Mouse (Mus musculus) frontal cortex, postnatal 10 days (tissue): ENCODE data around the gene Lrrc36.

ENCODE experiments used
- DNase-seq, 2 experiments: peaks; one replicate each; pipeline ENCODE4 v3.0.0; 2022; ENCODE audit warnings: low spot score in 2 of 2, mixed read lengths in 1 of 2

Gene Lrrc36

DNA sequence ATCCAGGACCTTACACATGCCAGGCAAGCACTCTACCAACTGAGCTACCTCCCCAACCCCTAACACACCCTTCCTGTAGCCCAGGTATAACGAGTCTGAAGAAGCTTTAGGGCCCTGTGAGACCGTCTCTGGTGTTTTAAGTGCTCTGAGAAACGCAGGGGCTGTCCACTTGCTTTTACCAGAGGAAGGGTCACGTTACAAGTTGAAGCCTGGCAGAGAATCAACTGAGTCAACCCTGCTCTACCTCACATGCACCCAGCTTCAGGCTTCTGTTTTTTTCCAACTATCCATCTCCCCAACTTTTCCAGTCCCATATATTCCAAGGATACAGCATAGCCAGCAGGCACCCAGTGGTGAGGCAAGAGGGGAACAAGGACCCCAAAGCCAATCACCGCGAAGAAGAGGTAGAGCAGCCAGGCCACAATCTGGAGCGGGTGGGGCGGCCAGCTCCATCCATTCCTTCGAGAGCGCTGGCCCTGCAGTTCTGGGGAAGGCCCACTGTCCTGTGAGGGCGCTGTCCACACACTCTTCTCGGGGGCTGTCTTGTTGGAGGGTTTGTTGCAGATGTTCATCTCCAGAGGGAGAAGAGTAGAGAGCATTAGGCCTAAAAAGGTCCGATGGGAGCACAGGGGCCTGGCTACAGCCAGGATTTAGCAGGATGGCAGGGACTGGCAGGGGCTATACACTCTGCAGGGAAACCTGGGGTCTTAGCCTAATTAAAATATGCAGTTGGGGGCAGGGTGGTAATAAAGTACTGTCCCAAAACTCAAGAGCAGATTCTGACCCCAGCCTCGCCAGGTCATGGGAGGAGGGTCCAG lies 70.0 kb downstream of the Lrrc36 start:
- no peak for DNase-seq

GRCm38 (mm10) chr8:105484030-105484368 lies 70.6 kb downstream of the Lrrc36 start:
- no peak for DNase-seq

DNA sequence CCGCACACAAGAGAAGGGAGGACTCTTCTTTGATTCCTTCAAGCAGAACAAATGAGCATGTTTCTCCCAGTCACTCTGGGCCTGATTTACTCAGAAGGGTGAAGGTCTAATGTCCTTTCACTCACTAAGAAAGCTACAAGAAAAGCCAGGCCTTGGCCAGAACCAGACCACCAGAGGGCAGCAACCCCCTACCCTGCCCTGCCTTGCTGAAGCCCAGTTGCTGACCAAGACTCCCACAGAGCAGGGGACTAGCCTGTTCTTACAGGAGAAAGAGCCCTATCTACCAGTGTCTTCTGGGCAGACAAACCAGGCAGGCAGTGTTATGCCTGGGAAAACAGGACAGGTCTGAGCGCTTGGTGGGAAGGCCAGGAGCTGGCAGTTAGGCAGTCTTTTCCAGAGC lies 71.0 kb downstream of the Lrrc36 start:
- DNase-seq = no peak

GRCm38 (mm10) chr8:105488082-105488481 lies 74.7 kb downstream of the Lrrc36 start:
- no peak for DNase-seq

DNA sequence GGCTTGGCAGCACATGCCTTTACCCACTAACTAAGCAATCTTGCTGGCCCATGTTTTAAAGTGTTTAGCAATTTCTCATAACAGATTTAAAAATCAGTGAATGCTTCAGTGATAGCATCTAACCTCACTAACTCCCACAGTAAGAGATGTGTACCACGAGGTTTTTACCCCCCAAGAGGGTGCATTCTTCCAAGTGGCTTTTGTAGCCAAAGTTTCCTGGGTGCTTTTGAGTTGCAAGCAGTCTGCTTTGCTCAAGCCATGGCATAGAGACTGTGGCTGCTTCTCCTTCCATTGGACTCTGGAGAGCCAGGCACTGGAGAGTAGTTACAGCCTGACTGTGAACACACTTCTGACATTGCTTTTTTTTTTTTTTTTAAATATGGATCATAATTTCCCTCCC lies 75.9 kb downstream of the Lrrc36 start:
- no peak for DNase-seq

- DNase-seq = no peak
These were observed 80.1 kb downstream of the Lrrc36 start for GRCm38 (mm10) chr8:105493495-105493894.

GRCm38 (mm10) chr8:105494566-105494965 lies 81.2 kb downstream of the Lrrc36 start:
- DNase-seq = no peak

DNA sequence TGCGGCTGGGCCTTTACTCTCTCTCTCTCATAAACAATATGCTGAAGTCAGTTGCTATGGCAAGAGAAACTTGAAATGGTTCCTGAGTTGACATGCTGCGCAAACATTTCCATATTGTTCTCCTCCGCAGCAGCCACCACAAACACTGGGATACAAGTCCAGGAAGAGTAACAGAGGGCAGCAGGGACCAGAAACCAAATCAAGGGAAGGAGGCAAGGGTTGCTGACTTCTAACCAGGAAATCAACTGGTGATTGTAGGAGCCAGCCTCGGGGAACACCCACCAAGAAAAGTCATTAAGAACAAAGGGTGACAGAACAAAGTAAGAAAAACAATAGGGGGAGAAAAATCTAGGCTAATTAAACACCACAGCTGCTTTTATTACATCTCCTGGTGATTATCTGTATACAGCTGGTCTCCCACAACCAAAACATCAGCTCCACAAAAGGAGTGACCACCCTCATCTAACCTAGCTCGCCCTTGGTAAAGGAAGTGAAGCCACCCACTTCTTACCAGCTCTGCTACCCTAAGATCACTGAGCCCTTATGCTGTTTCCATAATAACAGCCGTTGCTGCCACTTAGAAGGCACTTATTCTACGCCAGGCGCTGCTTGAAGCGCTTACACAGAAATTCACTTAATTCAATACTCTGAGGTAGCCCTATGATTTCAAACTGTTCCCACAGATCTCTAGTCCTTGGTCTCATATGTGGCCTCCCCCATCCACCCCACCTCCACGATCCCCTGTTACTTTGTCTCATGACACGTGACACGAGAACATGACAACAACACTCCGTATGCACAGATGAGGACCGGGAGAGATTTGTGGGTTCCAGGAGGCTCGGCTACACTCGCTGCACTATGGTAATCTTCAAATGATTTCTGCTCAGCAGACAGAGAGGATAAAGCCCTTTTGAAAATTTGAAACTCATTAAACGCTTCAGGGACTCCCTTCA lies 82.3 kb downstream of the Lrrc36 start:
- no peak for DNase-seq

DNA sequence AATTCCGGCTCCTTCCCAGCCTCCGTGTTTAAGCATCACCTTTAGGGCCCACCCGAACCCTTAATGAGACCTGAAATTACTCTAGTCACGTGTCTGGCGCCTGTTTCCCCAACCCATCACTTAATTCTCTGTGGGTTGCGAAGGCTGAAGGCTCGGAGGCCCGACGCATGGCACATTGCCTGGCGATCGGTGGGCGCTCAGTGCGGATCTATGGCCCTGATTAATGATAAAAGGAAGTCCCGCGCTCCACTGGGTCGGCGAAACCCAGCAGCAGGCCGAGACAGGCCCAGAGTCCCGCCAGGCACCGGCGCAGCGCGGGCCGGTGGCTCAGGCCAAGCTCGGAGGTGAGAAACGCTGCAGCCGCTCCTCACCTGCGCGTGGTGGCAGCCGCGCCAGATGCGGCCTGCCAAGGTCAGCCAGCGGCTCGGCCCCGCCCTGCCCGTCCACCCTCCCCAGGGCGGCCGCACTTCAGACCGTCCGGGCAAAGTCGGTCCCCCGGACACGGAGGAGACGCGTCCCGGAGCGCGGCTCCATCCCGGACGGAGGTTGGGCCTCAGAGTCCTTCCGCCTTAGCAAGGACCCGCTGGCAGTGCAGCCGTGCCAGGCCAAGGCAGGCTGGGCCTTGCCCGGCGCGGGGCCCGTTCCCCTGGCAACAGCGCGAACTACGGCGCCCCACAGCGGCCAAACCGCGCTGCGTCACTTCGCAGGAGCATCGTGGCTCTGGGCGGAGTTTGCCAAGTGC lies 83.2 kb downstream of the Lrrc36 start, which contains the start of gene Zdhhc1:
Gene Zdhhc1 (minus strand): TSS at position 464 of the 742 bp plus-strand sequence.
- peak; percentile 72 to 85 for DNase-seq

DNA sequence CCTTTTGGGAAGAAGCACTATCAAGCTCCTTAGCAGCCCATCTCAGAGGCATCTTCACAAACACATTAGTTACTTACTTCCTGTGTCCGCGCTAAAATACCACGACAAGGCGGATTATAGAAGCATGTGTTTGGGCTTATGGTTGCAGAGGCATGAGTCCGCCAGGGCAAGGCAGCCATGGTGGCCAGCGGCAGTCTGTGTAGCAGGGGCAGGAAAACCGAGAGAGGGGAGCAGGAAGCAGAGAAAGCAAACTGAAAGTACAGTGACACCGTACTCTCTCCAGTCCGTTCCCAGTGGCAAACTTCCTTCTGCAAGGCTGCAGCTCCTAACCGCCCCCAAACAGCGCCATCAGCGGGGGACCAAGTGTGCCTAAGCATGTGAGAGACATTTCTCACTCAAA lies 86.4 kb downstream of the Lrrc36 start:
- DNase-seq = no peak

DNA sequence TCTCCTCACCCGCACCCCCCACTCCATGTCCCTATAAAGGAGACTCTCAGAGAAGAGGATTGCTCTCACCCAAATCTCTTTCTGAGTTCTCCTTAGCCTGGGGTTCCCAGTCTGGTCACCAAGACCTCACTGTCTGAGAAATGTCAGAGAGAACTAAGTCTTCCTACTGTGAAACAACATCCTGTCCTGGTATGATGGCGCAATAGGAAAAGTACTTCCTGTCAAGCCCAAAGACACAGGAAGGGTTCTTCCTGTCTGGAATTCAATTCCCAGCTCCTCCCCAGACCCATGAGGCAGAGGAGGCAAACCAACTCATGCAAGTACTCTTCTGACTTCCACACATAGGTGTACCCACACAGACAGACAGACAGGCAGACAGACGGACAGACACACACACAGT lies 91.2 kb downstream of the Lrrc36 start:
- DNase-seq = no peak

DNA sequence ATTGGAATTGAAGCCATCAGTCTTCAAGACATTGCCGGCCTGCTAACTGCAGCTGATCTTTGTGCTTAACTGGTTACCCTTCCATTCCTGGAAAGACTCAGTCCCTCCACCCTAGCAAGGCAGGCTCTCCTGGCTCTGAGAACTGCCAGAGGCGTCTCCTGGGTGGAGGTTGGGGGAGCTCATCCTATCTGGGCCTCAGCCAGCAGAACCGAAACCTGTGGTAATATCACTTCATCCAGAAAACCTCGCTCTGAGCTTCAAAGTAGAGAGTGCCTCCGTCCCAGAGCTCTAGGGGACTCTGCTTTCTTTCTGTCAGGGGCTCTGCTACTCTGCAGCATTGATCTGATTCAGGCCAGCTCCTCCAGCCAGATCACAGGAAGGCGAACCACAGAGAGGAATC lies 93.6 kb downstream of the Lrrc36 start:
- no peak for DNase-seq

- DNase-seq = no peak
These were observed 95.4 kb downstream of the Lrrc36 start for GRCm38 (mm10) chr8:105508758-105509157.

DNA sequence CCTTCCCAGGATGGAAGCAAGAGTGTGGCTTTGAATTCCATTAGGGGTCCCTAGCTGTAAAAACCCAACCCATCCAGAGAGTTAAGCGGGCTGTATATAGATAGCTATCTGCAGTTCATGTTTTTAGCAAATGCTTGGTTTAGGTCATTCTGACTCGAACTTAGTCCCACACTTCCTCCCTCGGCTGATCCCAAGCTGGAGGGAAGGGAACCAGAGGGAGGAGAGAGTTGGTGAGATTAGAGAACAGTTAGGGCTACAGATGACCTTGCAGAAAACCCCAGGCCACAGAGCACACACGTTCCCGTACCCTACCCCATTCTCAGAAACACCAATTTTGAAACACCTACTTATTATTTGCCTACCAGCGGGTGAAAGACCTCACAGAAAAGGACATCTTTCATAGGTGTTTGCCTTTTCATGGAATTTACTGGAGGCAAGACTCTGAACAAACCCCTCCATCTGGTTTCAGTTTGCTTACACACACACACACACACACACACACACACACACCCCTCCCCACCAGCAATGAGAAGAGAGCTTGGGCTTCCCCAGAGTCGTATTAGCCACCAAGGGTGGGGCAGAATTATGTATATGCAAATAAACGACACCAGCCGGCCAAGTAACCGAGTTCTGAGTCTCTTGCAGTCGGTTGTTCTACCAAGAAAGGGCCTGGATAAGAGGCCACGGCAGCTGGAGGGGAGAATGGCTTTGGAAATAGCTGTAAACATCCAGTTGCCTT lies 96.8 kb downstream of the Lrrc36 start:
- DNase-seq = no peak
